Mouse (Mus musculus): ENCODE data around the gene Mlx. TPM values are rescaled to one million over a fixed set of nuclear protein-coding genes. Genes with fewer than 3 reads are reported as not detected.

Gene Mlx
- polyA plus RNA-seq, 1 experiment, result 52.0 TPM

DNA sequence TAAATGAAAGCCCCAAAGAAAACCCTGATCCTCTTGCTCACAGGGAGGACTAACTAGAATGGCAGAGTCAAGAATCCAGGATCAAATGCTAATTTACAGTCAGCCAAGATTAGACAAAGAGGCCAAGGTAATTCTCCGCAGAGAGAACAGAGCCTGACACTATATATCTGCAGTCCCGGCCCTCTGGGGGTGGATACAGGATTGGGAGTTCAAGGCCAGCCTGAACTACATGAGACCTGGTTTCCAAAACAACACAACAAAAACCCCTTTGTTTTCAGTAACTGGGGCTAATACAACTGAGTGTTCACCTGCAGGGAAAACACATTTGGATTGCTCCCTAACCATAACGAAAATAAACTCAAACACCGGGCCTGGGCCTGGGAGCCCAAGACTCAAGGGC, 22.6 kb upstream of the Mlx start:
- no peak for DNase-seq (ENCODE audit: extremely low spot score in 1 of 2, low spot score in 1 of 2)

DNA sequence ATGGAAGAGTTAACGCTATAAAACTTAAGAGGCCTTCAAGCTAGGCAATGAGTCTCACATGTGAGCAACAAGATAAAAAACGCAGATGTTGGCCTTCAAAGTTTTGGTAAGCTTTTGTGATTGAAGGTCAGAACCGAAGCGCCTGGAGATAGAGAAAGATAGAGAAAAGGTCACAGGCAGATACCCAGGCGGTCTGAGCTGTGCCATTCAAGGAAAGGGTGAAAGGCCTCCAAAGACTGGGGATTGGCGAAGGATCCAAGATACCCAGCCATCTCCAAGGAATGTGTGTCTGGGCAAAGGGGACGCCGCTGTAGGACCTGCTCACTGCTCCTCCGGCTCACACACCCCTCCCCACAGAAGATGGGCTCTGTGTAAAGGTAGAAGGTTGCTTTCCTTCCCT, 22.1 kb upstream of the Mlx start:
- no peak for DNase-seq (ENCODE audit: extremely low spot score in 1 of 2, low spot score in 1 of 2)

DNA sequence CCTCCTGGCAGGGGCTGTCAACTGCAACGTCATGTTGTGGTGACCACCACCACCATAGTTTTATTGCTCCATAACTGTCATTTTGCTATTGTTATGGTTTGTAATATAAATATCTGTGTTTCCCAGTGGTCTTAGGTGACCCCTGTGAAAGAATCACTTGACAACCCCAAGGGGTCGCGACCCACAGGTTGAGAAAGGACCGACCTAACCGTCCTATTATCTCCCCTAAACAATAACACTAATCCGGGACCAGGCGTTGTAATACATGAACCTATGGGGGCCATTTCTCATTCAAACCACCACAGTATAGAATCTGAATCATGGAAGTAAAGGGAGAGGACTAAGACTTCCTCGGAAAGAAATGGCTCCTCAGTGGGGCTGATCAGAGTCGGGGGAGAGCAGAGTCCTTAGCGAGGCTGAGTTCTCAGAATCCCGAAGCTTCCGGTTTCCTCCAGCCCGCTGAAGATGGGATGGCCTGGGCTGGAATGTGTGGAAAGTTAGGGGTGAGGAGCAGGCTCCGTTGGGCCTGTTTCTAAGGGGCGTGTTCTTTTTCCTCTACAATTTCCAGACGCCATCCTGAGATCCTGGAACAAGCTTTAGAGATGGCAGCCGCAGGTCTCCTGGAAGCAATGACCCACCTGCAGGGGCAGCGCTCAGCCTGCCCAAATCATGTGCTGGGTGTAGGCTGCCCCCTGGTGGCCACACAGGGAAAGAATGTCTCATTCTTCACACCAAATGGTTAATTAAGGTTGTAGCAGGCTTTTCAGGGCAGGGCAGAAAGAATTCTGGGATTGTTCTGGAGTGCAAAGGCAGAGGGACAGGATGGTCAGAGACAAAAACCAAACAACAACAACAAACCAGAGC, 20.3 kb upstream of the Mlx start:
- peak; percentile 69 to 88 for DNase-seq (ENCODE audit: extremely low spot score in 1 of 2, low spot score in 1 of 2)

GRCm38 (mm10) chr11:101069391-101070188, 17.5 kb upstream of the Mlx start, which contains the start of gene Naglu:
Naglu (plus strand) TSS chr11:101070012.
- DNase-seq (ENCODE audit: extremely low spot score in 1 of 2, low spot score in 1 of 2), result peak; percentile 89 to 96

GRCm38 (mm10) chr11:101070189-101070527, 16.9 kb upstream of the Mlx start:
- no peak for DNase-seq (ENCODE audit: extremely low spot score in 1 of 2, low spot score in 1 of 2)

GRCm38 (mm10) chr11:101070987-101071386, 16.1 kb upstream of the Mlx start:
- DNase-seq (ENCODE audit: extremely low spot score in 1 of 2, low spot score in 1 of 2), result no peak

DNA sequence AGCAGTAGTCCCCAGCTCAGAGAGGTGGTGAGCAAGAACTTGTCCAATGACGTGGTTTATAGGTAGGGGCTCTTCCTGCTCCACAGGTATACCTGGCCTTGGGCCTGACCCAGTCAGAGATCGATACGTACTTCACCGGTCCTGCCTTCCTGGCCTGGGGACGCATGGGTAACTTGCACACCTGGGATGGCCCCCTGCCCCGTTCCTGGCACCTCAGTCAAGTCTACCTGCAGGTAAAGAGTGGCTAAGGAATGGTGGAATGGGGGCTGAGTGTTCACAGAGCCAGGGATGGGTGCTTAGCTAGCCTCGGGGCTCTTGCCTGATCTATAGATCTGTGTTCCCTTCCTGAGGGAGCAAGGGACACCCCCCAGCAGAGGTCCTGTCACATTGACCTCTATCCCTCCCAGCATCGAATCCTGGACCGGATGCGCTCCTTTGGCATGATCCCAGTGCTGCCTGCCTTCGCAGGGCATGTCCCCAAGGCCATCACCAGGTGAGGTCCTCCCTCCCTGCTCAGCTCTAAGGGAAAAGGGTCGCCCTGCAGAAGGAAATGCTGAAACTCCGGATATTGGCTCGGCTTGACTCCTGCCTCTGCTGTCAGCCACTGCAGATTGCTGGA, 15.2 kb upstream of the Mlx start:
- DNase-seq (ENCODE audit: extremely low spot score in 1 of 2, low spot score in 1 of 2), result no peak

- DNase-seq (ENCODE audit: extremely low spot score in 1 of 2, low spot score in 1 of 2), result no peak
Observed at GRCm38 (mm10) chr11:101078121-101078520, 9.0 kb upstream of the Mlx start, which contains the start of gene Hsd17b1. Hsd17b1 (plus strand) TSS chr11:101078411.

- no peak for DNase-seq (ENCODE audit: extremely low spot score in 1 of 2, low spot score in 1 of 2)
Observed at GRCm38 (mm10) chr11:101079746-101080145, 7.3 kb upstream of the Mlx start.

- no peak for DNase-seq (ENCODE audit: extremely low spot score in 1 of 2, low spot score in 1 of 2)
Observed at GRCm38 (mm10) chr11:101080421-101080820, 6.7 kb upstream of the Mlx start.

GRCm38 (mm10) chr11:101081659-101082058, 5.4 kb upstream of the Mlx start:
- DNase-seq (ENCODE audit: extremely low spot score in 1 of 2, low spot score in 1 of 2), result no peak

DNA sequence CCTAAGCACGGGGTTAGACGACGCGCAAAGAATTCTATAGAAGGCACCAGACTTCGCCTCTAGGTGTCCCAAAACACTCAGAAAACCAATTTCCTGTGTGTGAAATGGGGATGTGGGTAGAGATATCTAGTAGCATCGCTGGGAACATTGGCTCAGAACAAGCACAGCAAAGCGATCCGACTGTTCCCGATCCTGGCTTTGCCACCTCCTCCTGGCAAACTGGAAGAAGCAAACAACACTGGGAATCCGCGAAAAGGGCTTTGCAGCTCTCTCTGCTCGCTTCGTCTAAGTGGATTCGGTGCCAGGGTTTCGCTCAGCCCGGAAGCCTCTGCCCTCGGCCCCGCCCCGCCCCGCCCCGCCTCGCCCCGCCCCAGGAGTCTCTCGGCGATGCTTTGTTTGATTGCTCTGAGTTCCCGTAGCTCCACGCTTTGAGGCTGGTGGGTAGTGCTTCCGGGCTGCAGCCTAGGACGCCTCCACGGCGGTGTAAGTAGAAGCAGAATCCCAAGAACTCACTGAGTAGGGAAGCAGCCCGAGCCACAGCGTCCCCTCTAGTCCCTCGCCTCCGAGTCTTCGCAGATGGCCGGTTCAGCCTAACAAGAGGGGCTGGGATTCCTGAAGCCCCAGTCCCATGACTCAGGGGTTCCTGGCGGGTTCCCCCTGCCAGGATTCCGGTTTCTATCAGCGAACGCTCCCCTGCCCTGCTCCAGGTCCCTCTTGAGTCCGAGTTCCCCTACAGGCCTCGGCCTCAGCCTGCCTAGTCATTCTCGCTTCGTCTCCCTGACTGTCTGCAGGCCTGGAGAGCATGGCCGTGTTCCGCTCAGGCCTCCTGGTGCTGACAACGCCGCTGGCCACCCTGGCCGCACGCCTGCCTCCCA, 4.6 kb upstream of the Mlx start, which contains the start of gene Coasy:
Coasy (plus strand) TSS at position 358 of the 875 bp plus-strand sequence.
- DNase-seq (ENCODE audit: extremely low spot score in 1 of 2, low spot score in 1 of 2), result peak; percentile 84 to 93

GRCm38 (mm10) chr11:101083083-101083697, 3.9 kb upstream of the Mlx start:
- DNase-seq (ENCODE audit: extremely low spot score in 1 of 2, low spot score in 1 of 2), result no peak

DNA sequence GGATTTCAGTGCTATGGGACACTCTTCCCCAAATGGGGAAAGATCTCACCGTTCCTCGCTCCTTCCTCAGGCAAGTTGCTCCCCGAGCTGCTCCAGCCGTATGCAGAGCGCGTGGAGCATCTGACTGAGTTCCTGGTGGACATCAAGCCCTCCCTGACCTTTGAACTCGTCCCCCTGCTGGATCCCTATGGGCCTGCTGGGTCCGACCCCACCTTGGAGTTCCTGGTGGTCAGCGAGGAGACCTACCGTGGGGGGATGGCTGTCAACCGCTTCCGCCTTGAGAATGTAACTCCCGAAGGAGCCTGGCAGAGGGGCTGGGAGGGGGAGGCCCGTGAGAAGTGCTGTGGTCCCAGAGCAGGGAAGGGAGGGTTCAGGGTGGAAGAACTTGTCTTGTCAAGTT, 2.8 kb upstream of the Mlx start:
- DNase-seq (ENCODE audit: extremely low spot score in 1 of 2, low spot score in 1 of 2), result no peak

- no peak for DNase-seq (ENCODE audit: extremely low spot score in 1 of 2, low spot score in 1 of 2)
Observed at GRCm38 (mm10) chr11:101084811-101085210, 2.3 kb upstream of the Mlx start.

- DNase-seq (ENCODE audit: extremely low spot score in 1 of 2, low spot score in 1 of 2), result no peak
Observed at GRCm38 (mm10) chr11:101085617-101086322, 1.3 kb upstream of the Mlx start.

- DNase-seq (ENCODE audit: extremely low spot score in 1 of 2, low spot score in 1 of 2), result no peak
Observed at GRCm38 (mm10) chr11:101086323-101086674, 778 bp upstream of the Mlx start.

- no peak for DNase-seq (ENCODE audit: extremely low spot score in 1 of 2, low spot score in 1 of 2)
Observed at GRCm38 (mm10) chr11:101087682-101088055, 592 bp downstream of the Mlx start.

GRCm38 (mm10) chr11:101089931-101090330, 2.9 kb downstream of the Mlx start:
- no peak for DNase-seq (ENCODE audit: extremely low spot score in 1 of 2, low spot score in 1 of 2)

Measured in frontal cortex, adult 2 months (tissue).